Mouse (Mus musculus): Measurements from ENCODE around the gene Cox10. TPM values are rescaled to one million over a fixed set of nuclear protein-coding genes. Genes with fewer than 3 reads are reported as not detected.
A peak's percentile ranks its signal among the peaks of the same experiment; 100 is the strongest.
"Not testable (repeated sequence)": the region's sequence is repeated elsewhere in the genome, so short reads cannot be mapped to it uniquely, and the experiment has no call there.

Cox10 gene
- polyA plus RNA-seq (2012; rRNA removed) = 15.6 and 20.5 TPM in 2 replicates

DNA sequence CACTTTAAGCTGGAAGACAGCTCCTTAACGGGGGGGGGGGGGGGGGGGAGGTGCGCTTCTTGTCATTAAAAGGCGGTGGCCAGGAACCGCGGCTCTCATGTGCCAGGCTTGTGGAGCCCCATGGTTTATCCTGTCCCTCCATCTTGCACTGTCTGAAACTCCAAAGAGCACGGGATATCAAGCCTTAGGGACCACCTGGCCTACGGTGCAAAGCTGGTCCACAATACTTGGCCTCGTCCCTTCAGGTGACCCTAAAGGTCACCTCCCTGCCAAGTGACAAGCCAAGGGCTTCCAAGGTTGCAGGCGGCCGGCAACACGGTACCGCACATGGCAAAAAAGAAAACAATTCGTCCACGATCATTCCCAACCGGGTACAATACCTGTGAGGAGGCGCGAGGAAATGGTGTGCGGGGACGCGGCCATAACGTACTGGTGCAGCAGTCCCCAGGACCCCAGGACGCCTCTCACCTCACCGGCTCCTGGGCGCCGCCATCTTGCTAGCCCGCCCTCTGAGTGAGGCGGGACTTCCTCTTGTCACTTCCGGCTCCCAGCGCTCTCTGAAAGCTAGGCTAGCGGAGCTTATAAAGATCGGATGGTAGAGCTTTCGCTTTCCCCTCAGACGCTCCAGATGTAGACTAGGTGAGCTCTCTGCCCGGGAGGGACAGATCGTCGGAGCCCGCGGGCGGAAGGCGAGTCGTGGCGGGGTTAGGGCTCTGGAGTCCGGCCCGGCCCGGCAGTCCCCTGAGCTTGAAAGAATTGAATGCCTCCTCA lies at the start of gene Cox10:
Gene Cox10, minus strand, starts transcription at position 513 of the 771 bp plus-strand sequence.
- DNase-seq (ENCODE audit: low read depth, low spot score) = peak; percentile 87
- under 1% methylated on average over 45 of the region's 45 CpGs for WGBS

DNA sequence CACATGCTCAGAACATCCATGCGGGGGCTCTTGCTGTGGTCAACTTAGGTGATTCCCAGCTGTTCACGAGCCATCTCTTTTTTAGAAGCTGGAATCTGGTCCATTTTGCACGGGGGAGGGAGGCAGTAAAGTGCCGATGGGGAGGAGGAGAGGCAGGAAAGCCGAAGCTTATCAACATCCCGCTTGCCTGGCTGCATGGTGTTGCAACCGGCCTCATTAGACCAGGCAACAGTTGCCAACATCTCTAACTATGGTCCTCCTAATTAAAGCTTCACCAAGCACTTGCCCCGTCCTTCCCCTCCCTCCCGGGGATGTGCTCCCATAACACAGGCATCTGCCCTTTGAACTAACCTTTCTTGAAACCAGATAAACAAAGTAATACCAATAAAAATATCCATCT lies 48.7 kb upstream of the Cox10 start:
- DNase-seq (ENCODE audit: low read depth, low spot score) = no peak
- WGBS = 40% methylated on average over 9 of the region's 9 CpGs

DNA sequence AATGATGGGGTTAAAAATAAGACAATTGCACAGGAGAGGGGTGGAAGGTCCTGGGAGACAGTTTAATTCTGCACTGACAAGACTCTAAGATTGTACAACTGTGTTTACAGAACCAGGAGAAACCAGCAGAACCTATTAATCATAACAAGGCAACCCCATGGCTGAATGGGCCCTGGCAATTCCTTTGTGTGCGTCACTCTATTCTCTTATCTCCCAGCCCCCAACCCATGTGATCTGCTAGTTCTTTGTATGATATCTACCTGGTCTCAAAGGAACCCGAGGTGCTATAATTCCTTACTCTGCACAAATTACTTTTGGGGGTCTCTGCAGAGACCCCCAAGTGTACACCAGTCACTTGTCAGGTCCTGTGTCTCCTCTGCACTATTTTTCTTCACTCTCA lies 46.2 kb upstream of the Cox10 start:
- DNase-seq (ENCODE audit: low read depth, low spot score) = no peak
- 79% methylated on average over 2 of the region's 2 CpGs for WGBS

DNA sequence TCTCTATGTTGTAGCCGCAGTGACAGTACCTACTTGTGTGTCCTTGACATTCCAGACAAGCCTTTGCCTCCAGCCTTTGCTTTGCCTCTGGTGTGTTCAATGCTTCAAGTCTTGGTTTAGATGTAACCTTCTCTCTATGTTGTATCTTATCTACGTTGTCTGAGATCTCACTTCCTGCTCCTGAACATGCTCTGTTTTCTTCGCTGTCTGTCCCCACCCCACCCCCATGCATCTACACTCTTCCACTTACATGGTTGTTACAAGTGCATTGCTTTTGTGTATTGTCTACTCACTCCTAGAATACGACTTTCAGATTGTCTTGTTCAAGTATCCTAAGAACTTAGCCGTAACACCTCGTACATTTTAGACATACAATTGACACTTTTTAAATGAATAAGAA lies 43.9 kb upstream of the Cox10 start:
- 77% methylated on average over 6 of the region's 6 CpGs for WGBS
- DNase-seq (ENCODE audit: low read depth, low spot score) = not testable (repeated sequence)

DNA sequence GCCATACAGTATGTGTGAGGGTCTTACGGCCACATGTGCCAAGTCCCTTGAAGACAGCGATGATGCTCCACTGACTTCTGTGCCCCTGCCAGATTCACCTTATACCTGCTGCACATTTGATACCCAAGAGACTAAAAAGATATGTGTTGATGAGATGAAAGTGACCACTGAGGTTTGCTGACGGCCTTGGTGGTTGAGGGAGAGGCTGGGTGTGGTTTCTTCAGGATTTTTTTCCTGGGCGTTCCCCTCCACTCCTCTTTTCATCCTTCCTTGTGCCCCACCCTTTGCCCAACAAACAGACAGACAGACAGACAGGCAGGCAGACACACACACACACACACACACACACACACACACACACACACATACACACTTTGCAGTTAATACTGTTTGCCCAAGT lies 37.4 kb upstream of the Cox10 start:
- 61% methylated on average over 4 of the region's 4 CpGs for whole genome bisulfite sequencing

DNA sequence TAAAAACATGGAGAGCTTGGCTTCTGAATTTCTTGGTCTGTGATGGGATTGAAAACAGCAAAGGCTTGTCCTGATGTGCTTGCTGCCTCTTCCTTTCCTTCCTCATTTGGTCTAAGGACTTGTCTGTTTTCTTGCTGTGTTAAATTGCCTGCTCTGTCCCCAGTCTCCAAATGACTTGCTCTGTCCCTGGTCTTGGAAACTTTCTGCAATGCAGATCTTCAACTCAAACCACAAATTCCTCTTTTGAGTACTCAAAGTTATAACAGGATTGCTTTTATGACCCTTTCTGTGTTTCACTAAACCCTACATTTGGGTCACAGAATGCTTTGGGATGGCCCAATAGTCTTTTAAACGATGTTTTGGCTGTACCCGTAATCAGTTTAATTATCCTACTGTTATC lies 36.6 kb upstream of the Cox10 start:
- WGBS = 58% methylated on average over 2 of the region's 2 CpGs
- no peak for DNase-seq (ENCODE audit: low read depth, low spot score)

More for the DNA sequence above, 37.4 kb upstream of the Cox10 start:
- peak; percentile 7 for DNase-seq (ENCODE audit: low read depth, low spot score)

DNA sequence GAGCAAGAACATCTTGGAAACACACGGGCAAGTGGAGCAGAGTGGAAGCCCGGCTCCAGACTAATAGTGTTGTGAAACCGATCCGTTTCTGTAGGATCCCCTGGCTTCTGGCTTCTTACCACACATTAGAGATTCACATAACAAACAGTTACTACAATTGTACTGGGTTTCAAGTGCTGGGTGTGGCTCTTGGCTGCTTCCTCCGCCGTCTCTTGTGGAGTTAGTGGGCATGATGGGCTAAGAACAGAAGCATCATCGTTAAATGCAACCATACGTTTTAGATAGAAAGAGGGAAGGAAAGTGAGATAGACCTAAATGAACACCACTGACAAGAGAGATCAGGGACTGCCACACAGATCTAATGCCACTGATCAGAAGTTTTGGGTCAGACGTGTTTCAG lies 35.8 kb upstream of the Cox10 start:
- no peak for DNase-seq (ENCODE audit: low read depth, low spot score)
- whole genome bisulfite sequencing = 58% methylated on average over 9 of the region's 9 CpGs

DNA sequence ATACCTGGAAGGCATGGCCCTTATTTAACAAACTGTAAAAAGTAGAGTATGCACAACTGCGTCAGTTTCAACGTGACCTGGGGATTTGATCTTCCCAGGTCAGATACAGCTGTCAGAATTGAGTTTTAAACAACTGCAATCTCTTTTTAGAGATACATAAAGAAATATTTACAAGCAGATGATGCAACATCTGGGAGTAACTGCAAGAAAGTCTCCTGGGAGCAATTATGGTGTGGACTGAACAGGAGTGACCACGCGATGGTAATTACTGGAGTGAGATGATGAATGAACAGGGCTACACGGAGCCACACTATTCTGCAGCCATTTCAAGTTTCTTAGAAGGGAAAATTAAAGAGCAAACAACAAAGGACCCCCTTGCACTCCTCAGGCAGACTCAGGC lies 20.8 kb upstream of the Cox10 start:
- 79% methylated on average over 5 of the region's 5 CpGs for WGBS

DNA sequence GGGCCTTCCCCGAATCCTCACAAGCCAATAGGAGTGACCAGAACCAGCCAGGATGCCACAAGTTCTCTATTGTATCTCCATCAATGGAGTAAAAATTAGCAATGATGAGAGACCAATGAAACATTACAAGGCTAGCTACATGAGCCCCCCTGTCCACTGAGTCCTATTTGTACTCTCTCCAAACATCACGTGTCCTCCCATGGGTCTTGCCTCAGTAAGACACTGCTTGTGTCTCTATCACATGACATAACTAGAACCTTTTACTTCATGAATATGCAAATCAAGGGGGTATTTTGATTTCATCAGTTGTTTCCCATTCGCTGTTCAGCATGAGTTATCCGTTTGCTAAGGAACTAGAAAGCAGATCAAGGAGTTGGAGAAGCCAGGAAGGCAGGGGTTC lies 13.8 kb upstream of the Cox10 start:
- DNase-seq (ENCODE audit: low read depth, low spot score) = no peak
- WGBS = 91% methylated on average over 4 of the region's 4 CpGs

More for the DNA sequence above, 20.8 kb upstream of the Cox10 start:
- DNase-seq (ENCODE audit: low read depth, low spot score) = no peak

DNA sequence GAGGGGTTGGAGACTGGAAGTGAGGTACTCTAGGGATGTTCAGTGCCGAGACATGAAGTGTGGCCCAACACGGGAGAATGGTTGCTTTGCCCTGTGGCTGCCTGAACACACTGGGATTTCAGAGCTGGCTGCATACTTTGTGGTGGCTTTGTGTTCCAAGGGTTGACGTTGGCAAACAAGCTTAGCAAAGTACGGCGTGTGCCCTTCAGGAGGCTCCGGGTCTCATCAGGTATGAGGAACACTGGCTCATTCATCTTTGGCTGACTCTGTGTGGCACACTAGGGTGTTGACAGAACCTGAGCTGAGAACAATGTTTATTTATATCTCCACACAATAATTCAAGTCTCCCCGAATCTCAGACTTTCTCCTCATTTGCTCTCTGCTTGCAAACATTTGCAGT lies 11.9 kb upstream of the Cox10 start:
- DNase-seq (ENCODE audit: low read depth, low spot score) = no peak
- 64% methylated on average over 7 of the region's 7 CpGs for whole genome bisulfite sequencing

DNA sequence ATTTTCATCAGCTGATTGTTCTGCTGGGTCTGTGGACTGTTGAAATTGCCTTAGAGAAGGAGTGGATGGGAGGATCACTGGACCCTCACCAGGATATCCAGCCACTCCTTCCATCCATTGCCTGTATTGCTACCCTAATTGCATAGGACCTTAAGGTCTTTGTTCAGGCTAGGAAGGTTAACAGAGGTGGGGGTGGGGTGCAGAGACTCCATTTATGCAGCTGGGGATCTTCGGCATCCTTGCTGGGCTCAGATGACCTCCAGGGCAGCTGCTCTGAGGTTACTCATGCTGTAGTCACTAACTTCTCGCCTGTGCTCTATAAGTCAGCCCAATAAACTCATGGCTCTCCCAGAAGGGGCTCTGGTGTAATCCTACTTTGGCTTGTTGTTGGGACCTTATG lies 10.4 kb upstream of the Cox10 start:
- no peak for DNase-seq (ENCODE audit: low read depth, low spot score)
- WGBS = 51% methylated on average over 2 of the region's 2 CpGs

DNA sequence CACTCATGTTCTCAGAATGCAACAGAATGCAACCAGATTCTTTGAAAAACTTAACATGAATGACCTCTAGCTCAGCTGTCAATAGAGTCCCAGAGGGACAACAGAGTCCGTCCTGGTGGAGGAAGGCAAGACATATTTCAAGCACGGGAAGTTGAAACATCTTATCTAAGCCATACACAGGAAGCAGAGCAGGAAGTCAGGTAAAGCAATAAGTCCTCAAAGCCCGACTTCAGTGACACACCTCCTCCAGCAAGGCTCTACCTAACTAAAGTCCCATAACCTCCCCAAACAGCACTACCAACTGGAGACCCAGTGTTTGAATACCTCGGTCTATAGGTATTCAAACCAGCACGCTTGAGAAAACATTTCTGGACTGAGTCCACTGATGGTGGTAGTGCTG lies 6.6 kb upstream of the Cox10 start:
- WGBS = 68% methylated on average over 5 of the region's 5 CpGs
- no peak for DNase-seq (ENCODE audit: low read depth, low spot score)

DNA sequence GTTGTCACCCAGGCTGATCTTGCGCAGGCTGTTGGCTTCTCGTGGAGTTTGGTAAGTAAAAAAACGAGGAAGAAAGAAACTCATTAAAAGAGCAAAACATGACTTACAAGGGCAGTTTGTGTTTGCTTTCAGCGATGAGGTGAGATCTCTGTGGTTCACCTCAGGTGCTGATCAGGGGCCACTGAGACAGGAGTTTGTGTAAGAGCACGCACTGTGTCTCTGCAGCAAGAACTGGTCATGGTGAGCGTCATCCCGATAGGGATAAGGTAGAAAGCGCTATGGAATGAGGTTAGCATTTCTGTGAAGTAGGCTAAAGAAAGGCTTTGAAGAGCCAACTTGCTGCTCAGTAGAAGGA lies 436 bp upstream of the Cox10 start:
- WGBS = under 1% methylated on average over 8 of the region's 8 CpGs
- no peak for DNase-seq (ENCODE audit: low read depth, low spot score)

DNA sequence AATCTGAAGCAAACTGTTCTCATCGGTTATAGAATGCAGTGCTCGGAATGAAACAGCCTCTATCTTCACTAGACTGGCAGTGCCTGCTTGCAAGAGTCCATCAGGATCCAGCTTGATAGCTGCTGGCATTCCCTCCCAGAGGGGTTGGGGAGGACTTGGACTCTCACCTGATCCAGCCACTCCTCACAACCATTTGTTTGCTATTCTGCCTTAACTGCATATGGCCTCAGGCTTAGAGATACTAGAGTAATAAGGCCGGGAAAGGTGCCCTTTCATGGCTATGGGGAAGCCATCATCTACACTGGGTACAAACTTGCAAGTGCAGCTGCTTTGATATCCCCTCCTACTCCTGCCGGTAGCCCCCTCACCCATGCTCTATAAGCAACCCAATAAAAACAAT lies 3.1 kb downstream of the Cox10 start:
- DNase-seq (ENCODE audit: low read depth, low spot score) = no peak
- 35% methylated on average over 4 of the region's 4 CpGs for WGBS

DNA sequence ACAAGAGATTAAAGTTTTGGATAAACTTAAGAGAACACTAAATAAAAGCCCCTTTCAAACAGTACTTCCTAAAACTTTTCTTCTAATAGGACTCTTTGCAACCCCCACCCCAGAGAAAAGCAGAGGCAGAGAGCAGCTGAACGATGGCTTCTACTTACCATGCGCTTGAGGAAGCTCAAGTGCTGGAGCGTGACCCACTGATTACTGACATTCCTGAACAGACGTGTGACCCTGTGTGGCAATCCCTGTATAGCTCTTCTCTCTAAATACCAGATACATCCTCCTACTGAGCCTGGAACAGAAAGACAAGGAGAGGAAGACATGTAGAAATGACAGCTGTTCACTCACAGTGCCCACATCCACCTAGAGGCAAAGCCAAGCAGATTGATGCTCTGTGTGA lies 5.9 kb downstream of the Cox10 start:
- 84% methylated on average over 4 of the region's 4 CpGs for WGBS
- no peak for DNase-seq (ENCODE audit: low read depth, low spot score)

DNA sequence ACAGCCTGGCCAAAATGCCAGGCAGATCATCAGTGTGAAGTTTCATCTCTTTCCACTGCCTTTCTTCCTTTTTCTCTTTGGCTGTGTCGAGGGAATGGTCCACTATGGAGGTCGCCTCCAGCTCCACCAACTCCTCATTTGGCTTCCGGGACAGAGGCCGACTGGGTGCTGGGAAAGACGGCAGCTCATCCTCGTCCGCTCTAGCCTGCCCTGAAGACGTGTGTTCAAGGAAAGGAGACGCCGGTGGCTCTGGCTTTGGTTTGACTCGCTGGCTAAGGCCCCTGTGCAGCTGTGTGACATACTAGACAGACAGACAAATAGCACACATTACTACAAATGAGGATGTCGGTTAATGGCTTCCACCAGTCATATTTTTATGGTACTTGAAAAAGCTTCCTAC lies 7.7 kb downstream of the Cox10 start:
- WGBS = 95% methylated on average over 12 of the region's 12 CpGs
- no peak for DNase-seq (ENCODE audit: low read depth, low spot score)

DNA sequence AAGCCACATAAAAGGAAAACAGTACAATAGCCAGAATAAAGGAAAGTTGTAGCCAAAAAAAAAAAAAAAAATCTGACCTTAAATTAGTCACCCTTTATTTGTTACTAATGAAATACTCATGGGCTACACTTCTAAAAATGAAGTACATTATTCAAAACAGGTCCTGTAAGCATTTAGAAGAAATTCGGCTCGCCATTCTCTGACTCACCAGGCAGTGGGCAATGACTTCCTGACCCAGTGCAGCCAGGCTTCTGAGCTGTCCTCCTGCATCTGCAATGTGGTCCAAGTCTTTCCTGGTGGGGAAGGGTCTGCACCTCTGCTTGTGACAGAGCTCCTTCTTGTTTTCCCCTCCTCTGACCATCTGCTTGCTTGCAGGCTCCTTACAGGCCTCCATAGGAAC lies 13.3 kb downstream of the Cox10 start:
- WGBS = 93% methylated on average over 2 of the region's 2 CpGs
- DNase-seq (ENCODE audit: low read depth, low spot score) = no peak

DNA sequence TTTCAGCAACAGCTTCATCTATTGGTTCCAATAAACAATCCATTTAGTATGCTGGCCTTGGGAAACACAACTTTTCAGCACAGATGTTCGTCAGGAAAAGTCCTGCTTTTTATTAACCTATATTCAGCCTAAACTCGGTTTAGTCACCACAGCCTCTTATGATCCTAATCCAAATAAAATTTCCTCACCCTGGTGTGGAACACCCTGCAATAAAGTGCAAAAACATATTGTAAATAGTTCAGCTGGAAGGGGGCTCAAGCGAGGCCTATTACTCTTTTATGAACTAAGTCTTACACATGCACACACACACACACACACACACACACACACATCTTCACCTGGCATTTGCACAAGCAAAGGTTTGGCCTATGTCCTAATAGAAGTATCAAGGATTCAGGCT lies 16.1 kb downstream of the Cox10 start:
- no peak for DNase-seq (ENCODE audit: low read depth, low spot score)
- 19% methylated on average over 3 of the region's 3 CpGs for WGBS

DNA sequence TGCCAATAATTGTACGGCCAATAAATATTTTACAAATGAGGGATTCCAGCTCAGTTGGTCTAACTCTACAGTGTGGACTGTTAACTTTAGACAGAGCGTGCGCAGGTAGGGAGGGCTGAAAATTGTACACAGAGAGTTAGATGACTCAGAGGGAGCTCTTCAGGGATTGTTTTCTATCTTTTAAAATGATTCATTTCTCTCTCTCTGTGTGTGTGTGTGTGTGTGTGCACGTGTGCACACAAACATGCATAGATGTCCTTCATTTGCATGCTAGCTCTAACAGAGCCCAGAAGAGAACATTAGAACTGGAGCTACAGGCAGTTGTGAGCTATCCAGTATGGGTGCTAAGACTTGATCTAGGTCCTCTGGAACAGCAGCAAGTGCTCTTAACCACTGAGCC lies 17.0 kb downstream of the Cox10 start:
- no peak for DNase-seq (ENCODE audit: low read depth, low spot score)
- WGBS = 91% methylated on average over 4 of the region's 4 CpGs

DNA sequence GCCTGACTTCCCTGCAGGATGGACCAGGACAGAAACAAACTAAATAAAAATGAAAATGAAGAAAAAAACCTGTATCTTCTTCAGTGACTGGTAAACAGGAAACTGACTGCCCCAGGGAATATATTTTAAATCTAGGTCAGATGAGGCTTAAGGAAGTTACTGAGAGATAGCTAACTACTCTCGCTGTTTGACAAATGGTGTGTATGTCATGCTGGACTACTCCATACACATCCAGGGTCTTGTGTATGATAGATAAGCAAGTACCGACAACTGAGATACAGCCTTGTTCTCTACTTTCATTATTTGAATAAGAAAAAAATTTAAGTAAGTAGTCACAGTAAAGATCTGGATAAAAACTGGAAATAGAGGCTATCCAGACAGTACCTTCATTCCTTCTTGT lies 20.0 kb downstream of the Cox10 start:
- WGBS = 93% methylated on average over 2 of the region's 2 CpGs
- DNase-seq (ENCODE audit: low read depth, low spot score) = no peak

DNA sequence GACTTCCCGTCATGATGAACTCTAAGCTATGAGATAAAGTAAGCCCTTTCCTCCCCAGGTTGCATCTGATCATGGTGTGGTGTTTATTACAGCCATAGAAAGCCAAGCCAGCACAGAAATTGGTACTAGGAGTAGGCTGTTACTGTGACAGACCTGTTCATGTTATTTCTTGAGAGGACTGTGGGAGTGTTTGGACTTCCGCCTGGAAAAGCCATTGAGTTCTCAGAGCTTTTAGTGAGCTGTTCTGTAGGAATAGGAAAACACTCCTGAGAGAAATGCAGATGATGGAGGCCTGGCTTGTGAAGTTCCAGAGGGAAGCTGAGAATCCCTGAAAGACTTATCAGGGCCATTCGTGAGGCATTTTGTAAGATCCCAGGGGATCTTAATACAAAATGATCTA lies 20.8 kb downstream of the Cox10 start:
- no peak for DNase-seq (ENCODE audit: low read depth, low spot score)
- WGBS = 98% methylated on average over 3 of the region's 3 CpGs

DNA sequence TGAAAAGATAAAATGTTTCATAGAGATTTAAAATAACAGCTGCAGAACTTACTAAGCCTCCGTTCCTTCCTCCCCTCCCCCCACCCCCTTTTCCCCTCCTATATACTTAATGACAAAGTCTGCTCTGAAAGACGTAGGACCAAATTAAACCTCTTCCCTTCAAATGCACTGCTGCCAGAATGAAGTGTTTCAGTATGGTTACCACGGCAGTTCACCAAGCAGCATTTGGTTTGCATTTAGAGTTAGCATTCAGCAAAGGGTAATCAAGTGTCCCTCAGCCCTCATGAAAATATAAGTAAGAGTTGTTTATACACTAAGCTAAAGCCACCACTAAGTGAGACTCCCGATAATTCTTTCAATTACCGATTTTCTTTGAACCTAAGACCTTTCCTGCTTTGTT lies 25.9 kb downstream of the Cox10 start:
- WGBS = 92% methylated on average over 5 of the region's 5 CpGs
- DNase-seq (ENCODE audit: low read depth, low spot score) = no peak

Measured in large intestine, adult 2 months (tissue).